Mouse (Mus musculus) limb, embryonic 15.5 days (tissue): ENCODE data around the gene Nsd1. TPM values are rescaled to one million over a fixed set of nuclear protein-coding genes. Genes with fewer than 3 reads are reported as not detected.

Experiments
- ATAC-seq: fragments of 200-750 bp; cut with Nextera tagmentation; 2 replicates; pipeline ENCODE4 v1.8.0; 2017; ENCODE audit warnings: low read depth, moderate TSS enrichment; ENCODE audit not compliant: insufficient number of reproducible peaks, low FRiP score, low TSS enrichment
- H3K27ac ChIP-seq: fragments of 300-500 bp; sonication (generic); 2 replicates; pipeline ENCODE4 v1.5.1; 2015; ENCODE audit warnings: moderate library complexity, mild to moderate bottlenecking, inconsistent platforms
- H3K27me3 ChIP-seq: fragments of 300-500 bp; sonication (generic); 2 replicates; pipeline ENCODE4 v1.6.1; 2015; ENCODE audit warnings: inconsistent platforms
- H3K36me3 ChIP-seq: fragments of 300-500 bp; sonication (generic); 2 replicates; pipeline ENCODE4 v1.6.1; 2015; ENCODE audit warnings: inconsistent platforms
- H3K4me1 ChIP-seq: fragments of 300-500 bp; sonication (generic); 2 replicates; pipeline ENCODE4 v1.6.1; 2015; ENCODE audit warnings: inconsistent platforms
- H3K4me2 ChIP-seq: fragments of 300-500 bp; sonication (generic); 2 replicates; pipeline ENCODE4 v1.6.1; 2015; ENCODE audit warnings: mild to moderate bottlenecking, inconsistent platforms
- H3K4me3 ChIP-seq: fragments of 300-500 bp; sonication (generic); 2 replicates; pipeline ENCODE4 v1.5.1; 2015; ENCODE audit warnings: mild to moderate bottlenecking, inconsistent platforms
- H3K9ac ChIP-seq: fragments of 300-500 bp; sonication (generic); 2 replicates; pipeline ENCODE4 v1.6.1; 2015; ENCODE audit warnings: inconsistent platforms
- H3K9me3 ChIP-seq: fragments of 300-500 bp; sonication (generic); 2 replicates; pipeline ENCODE4 v1.6.1; 2016; ENCODE audit warnings: inconsistent platforms
- WGBS: fragments of 180-500 bp; shearing (Covaris S2); methylation state at CpG from one replicate; pipeline ENCODE4 v1.1.7; 2015; 5-methylcytosine and 5-hydroxymethylcytosine counted together
- polyA plus RNA-seq: library from polyadenylated mRNA; unstranded; fragments of >200 nt; fragmentation: Nextera tagmentation; extraction: Ambion mirVana; gene quantifications from 2 replicates; pipeline ENCODE4 v1.2.1, GENCODE M21; 2015

Nsd1 gene
- polyA plus RNA-seq, 1 experiment from 2014 or later, result 55.8 TPM

- H3K4me3 ChIP-seq, result no peak overlapping the region
- no peak overlapping the region for H3K9ac ChIP-seq
- H3K4me2 ChIP-seq, result no peak overlapping the region
- H3K36me3 ChIP-seq, result peaks cover 34% of the 10 kb centered on the region
- H3K9me3 ChIP-seq, result no peaks in the 10 kb centered on the region
- peaks cover 62% of the 10 kb centered on the region for H3K4me1 ChIP-seq
- no peak overlapping the region for H3K27ac ChIP-seq
- H3K27me3 ChIP-seq, result no peaks in the 10 kb centered on the region
- 88% methylated on average over 11 of the region's 11 CpGs for WGBS
- no peak for ATAC-seq
Measured at GRCm38 (mm10) chr13:55325596-55325995, 116.0 kb downstream of the Nsd1 start.

DNA sequence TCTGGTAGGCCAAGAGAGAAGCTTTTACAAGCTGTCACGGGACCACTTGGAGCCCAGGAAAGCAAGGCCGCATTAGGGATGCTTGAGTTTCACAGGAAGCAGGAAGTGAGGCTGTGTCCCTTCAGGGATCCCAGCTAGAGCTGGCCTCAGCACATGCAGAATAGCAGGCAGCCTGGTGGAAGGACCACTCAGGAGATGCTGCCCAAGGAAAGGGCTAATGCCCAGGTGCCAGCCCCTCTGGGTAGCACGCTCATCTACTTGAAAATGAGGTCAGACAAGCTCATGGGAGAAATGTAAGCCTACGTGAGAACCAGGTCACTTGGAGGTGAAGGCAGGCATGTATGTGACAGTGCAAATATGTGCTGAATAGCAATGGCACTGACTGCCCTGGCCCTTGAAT is 117.6 kb downstream of the Nsd1 start:
- H3K27me3 ChIP-seq, result no peaks in the 10 kb centered on the region
- no peaks in the 10 kb centered on the region for H3K9me3 ChIP-seq
- H3K4me1 ChIP-seq, result peaks cover 61% of the 10 kb centered on the region
- H3K4me2 ChIP-seq, result 0 out of 2 replicates have a peak overlapping the region, but pooled peaks have one; percentile 93
- H3K4me3 ChIP-seq, result no peak overlapping the region
- H3K27ac ChIP-seq, result no peak overlapping the region
- WGBS, result 54% methylated on average over 4 of the region's 4 CpGs
- ATAC-seq, result no peak
- peaks cover 34% of the 10 kb centered on the region for H3K36me3 ChIP-seq
- H3K9ac ChIP-seq, result no peak overlapping the region

DNA sequence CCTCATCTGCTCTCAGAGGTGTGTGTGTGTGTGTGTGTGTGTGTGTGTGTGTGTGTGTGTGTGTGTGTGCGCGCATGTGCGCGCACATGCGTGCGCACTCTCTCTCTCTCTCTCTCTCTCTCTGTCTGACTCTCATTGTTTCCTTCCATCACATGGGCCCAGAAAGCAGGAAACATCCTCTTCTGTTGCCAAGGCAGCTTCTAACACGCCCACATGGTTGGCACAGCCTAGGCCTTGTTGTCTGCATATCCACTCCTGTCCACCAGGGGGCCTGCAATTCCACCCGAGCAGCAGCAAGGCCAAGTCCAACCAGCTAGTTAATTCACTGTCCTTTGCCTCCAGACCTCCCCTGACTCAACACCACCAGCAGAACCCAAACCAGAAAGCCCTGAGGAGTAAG is 118.1 kb downstream of the Nsd1 start:
- Histone ChIP-seq H3K9me3 (no peaks in the 10 kb centered on the region), H3K4me3 (peak overlapping the region; percentile 86), H3K27me3 (no peaks in the 10 kb centered on the region), H3K36me3 (peaks cover 34% of the 10 kb centered on the region), H3K27ac (no peak overlapping the region), H3K4me2 (peak overlapping the region; percentile 93), H3K4me1 (peaks cover 59% of the 10 kb centered on the region), H3K9ac (no peak overlapping the region)
- ATAC-seq, result no peak
- 36% methylated on average over 8 of the region's 8 CpGs for WGBS

DNA sequence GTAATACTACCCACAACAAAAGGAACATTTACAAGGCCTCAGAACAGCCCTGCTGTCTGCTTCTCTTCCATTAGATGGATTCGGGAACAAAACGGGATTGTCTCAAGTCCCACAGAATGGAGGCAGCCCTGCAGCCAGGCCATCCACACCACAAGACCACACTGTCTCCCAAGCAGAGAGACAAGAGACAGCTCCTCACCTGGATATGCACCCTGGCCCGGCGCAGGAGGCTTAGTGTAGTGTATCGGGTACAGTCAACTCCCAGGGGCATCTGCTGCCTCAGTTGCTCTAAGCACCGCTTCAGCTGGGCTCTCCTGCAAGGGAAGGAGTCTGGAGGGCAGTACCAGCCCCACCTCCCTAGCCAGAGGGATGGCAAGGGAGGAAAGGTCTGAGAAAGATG is 118.6 kb downstream of the Nsd1 start:
- peak overlapping the region; percentile 93 for H3K4me2 ChIP-seq
- H3K9ac ChIP-seq, result no peak overlapping the region
- ATAC-seq, result no peak
- no peaks in the 10 kb centered on the region for H3K27me3 ChIP-seq
- H3K27ac ChIP-seq, result no peak overlapping the region
- no peaks in the 10 kb centered on the region for H3K9me3 ChIP-seq
- peaks cover 31% of the 10 kb centered on the region for H3K36me3 ChIP-seq
- WGBS, result 86% methylated on average over 6 of the region's 6 CpGs
- peaks cover 54% of the 10 kb centered on the region for H3K4me1 ChIP-seq
- peak overlapping the region; percentile 86 for H3K4me3 ChIP-seq

DNA sequence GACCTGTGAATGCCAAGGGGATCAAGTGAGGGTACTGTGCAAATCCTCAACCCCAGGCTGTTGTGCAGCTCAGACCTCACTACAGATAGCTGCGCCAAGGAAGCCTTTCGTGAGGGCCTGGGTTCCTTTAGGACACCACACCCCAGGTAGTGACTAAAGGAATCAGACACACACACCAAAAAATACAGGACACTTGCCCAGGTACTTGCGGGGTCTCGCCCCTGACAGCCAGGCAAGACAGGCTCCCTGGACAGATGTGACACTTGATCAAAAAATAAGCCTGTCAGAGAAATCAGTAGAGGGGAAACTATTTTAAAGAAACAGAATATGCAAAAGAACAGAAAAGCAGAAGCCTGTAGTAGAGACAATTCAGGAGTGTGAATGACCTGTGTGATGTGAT is 119.1 kb downstream of the Nsd1 start:
- ATAC-seq, result no peak
- WGBS, result 80% methylated on average over 4 of the region's 4 CpGs
- H3K27me3 ChIP-seq, result no peaks in the 10 kb centered on the region
- peaks cover 27% of the 10 kb centered on the region for H3K36me3 ChIP-seq
- no peaks in the 10 kb centered on the region for H3K9me3 ChIP-seq
- H3K9ac ChIP-seq, result 0 out of 2 replicates have a peak overlapping the region, but pooled peaks have one; percentile 56
- H3K27ac ChIP-seq, result no peak overlapping the region
- H3K4me1 ChIP-seq, result peaks cover 49% of the 10 kb centered on the region
- H3K4me2 ChIP-seq, result peak overlapping the region; percentile 93
- H3K4me3 ChIP-seq, result peak overlapping the region; percentile 86

DNA sequence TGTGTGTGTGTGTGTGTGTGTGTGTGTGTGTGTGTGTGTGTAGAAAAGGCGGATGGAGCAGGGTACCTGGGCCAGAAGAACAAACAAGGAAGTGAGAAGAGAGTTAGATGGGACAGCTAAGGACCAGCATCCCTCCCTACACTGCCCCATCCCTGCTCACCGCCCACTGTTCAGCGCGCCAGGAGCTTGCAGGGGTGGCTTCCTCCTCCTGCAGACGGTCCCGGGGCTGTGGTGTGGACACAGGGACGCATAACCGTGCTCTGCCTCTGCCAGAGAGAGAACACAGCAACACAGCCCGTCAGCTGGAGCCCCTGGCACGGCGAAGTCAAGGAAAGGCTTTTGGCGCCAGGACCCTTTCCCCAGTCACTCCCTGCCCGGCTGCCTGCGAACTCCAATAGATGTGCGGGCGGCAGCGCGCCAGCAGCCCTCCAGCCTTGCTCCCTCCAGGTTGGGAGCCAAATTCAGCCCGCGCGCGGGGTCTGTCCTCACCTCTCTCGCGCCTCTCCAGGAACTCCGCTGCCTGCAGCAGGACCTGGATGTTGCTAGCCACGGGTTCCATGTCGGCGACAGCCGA is 119.6 kb downstream of the Nsd1 start:
- ATAC-seq, result peak; percentile 38
- H3K4me2 ChIP-seq, result peak overlapping the region; percentile 93
- H3K4me1 ChIP-seq, result peaks cover 44% of the 10 kb centered on the region
- H3K4me3 ChIP-seq, result peak overlapping the region; percentile 86
- under 1% methylated on average over 27 of the region's 29 CpGs for WGBS
- no peaks in the 10 kb centered on the region for H3K27me3 ChIP-seq
- H3K27ac ChIP-seq, result peak overlapping the region; percentile 92
- H3K36me3 ChIP-seq, result peaks cover 22% of the 10 kb centered on the region
- no peaks in the 10 kb centered on the region for H3K9me3 ChIP-seq
- peak overlapping the region; percentile 56 for H3K9ac ChIP-seq

- no peaks in the 10 kb centered on the region for H3K27me3 ChIP-seq
- H3K36me3 ChIP-seq, result peaks cover 17% of the 10 kb centered on the region
- H3K9ac ChIP-seq, result peak within 1 kb of the TSS; percentile 62
- peak within 1 kb of the TSS; percentile 86 for H3K4me3 ChIP-seq
- no peaks in the 10 kb centered on the region for H3K9me3 ChIP-seq
- H3K4me1 ChIP-seq, result peaks cover 41% of the 10 kb centered on the region
- WGBS, result under 1% methylated on average over 79 of the region's 82 CpGs
- ATAC-seq, result peak; percentile 86
- H3K4me2 ChIP-seq, result peak within 1 kb of the TSS; percentile 93
- peak within 1 kb of the TSS; percentile 92 for H3K27ac ChIP-seq
Measured at GRCm38 (mm10) chr13:55329683-55330566, 120.3 kb downstream of the Nsd1 start, which contains the start of gene Mxd3. Gene Mxd3, minus strand, starts transcription at chr13:55329823.

DNA sequence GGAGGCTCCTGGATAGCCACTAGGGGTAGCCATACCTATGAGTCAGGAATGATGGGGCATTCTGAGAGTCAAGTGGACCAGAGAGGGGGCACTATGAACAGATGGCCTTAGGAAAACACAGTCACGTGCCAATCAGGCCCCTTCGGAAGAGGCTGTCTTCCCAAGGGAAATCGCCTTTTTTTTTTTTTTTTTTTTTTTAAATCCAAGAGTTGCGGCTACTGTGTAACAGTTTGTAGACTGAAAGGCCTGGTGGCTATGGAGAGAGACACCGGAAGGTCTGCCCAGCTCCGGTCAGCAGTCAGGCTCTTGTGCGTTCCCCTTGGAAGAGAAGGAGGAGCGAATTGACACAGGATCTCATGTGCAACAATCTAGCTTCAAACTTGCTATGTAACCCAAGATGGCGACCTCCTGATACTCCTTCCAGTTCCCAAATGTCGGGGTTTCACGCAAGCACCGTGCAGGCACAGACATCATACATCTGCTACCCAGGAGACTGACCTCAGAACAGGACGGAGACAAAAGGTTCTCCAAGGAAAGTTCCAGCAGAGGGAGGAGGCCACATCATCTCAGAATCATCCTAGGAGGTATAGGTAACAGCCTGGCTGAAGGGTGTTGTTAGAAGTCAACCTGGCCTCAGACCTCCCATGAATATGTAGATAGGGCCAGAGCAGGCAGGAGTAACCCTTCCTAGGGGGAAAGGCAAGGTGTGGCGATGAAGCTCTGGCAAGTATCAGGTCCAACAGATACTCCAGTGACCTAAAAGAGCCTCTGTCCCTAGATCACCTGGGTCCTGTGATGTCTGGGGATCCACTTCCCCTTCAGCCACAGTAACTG is 121.2 kb downstream of the Nsd1 start:
- ATAC-seq, result no peak
- no peaks in the 10 kb centered on the region for H3K27me3 ChIP-seq
- 43% methylated on average over 14 of the region's 14 CpGs for WGBS

GRCm38 (mm10) chr13:55332331-55332730 is 122.7 kb downstream of the Nsd1 start:
- H3K36me3 ChIP-seq, result peaks cover 3% of the 10 kb centered on the region; the same call in 1 of the 2 replicates
- no peak overlapping the region for H3K27ac ChIP-seq
- ATAC-seq, result no peak
- H3K9ac ChIP-seq, result no peak overlapping the region
- no peaks in the 10 kb centered on the region for H3K9me3 ChIP-seq
- H3K4me3 ChIP-seq, result no peak overlapping the region
- WGBS, result 80% methylated on average over 3 of the region's 3 CpGs
- H3K4me2 ChIP-seq, result no peak overlapping the region
- H3K27me3 ChIP-seq, result no peaks in the 10 kb centered on the region
- peaks cover 31% of the 10 kb centered on the region for H3K4me1 ChIP-seq

More for the DNA sequence above, 121.2 kb downstream of the Nsd1 start:
- peak overlapping the region; percentile 86 for H3K4me3 ChIP-seq
- peaks cover 39% of the 10 kb centered on the region for H3K4me1 ChIP-seq
- peak overlapping the region; percentile 92 for H3K27ac ChIP-seq
- peak overlapping the region; percentile 93 for H3K4me2 ChIP-seq
- no peaks in the 10 kb centered on the region for H3K9me3 ChIP-seq
- H3K9ac ChIP-seq, result 0 out of 2 replicates have a peak overlapping the region, but pooled peaks have one; percentile 62
- H3K36me3 ChIP-seq, result peaks cover 9% of the 10 kb centered on the region

DNA sequence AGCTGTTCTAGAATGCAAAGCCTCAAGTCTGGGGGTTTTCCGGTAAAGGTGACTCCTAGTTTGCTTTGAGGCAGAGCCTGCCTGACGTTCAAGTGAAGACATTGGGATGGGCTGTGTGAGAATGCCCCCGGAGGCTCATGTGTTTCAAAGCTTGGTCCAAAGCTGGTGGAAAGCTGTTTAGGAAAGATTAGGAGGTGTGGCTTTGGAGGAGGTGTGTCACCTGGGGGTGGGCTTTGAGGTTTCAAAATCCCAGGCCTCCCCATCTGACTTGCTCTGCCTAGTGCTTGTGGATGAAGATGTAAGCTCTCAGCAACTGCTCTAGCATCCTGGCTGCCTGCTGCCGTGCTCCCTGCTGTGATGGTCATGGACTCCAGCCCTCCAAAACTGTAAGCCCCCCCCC is 126.1 kb downstream of the Nsd1 start:
- WGBS, result 81% methylated on average over 4 of the region's 4 CpGs

DNA sequence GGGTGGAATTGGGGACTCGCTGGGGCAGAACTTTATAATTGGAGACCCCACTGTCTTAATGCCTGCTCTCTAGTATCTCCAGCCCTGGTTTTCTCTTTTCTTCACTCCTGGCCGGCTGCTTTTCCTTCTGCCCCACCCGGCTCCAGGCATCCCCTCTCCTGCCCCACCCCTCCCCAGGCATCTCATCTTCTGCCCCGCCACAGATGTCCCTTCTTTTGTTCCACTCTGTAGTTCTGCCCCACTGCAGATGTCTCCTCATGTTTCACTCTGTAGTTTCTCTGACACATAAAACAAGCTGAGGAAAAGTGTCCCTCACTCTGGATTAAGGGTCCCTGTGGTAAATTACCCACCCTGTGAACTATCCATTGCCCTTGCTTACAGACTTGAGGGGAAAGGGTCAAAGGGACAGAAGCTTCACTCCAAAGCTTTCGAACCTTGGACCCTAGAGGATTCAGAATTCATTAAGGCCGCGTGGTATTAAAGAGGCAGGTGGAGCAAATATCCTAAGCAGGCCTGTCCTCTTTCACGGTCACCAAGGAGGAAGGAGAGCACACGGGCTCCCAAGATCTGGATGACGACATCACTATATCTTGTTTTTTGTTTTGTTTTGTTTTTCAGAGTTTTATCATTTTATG is 127.9 kb downstream of the Nsd1 start:
- Histone ChIP-seq H3K9ac (no peak overlapping the region), H3K27me3 (no peaks in the 10 kb centered on the region), H3K36me3 (no peaks in the 10 kb centered on the region), H3K4me3 (no peak overlapping the region), H3K4me1 (0 out of 2 replicates have a peak, but pooled peaks cover 2% of the 10 kb centered on the region), H3K27ac (no peak overlapping the region), H3K4me2 (no peak overlapping the region), H3K9me3 (no peaks in the 10 kb centered on the region)
- no peak for ATAC-seq
- WGBS, result 66% methylated on average over 10 of the region's 10 CpGs

More for the DNA sequence above, 126.1 kb downstream of the Nsd1 start:
- Histone ChIP-seq H3K36me3 (no peaks in the 10 kb centered on the region), H3K4me1 (0 out of 2 replicates have a peak, but pooled peaks cover 5% of the 10 kb centered on the region), H3K9me3 (no peaks in the 10 kb centered on the region), H3K9ac (no peak overlapping the region), H3K4me2 (no peak overlapping the region), H3K27ac (no peak overlapping the region), H3K27me3 (no peaks in the 10 kb centered on the region), H3K4me3 (no peak overlapping the region)
- no peak for ATAC-seq
